In genomic region chr13:93501724-93502123, GRCm38 (mm10) we compare ENCODE assay signal across 32 mouse cellular contexts.
"Had no signal": no experiment of that assay in that cellular context is flagged by ENCODE, and none has a peak within 500 bp of the region (broad histone marks: within the 10 kb centered on the region; RNA-seq: fewer than 3 reads in every experiment).

No protein-coding gene starts in this region.

- H3K27ac ChIP-seq: heart, embryonic 15.5 days; hindbrain, embryonic 10.5 days; hindbrain, embryonic 12.5 days; hindbrain, embryonic 13.5 days; hindbrain, embryonic 14.5 days; hindbrain, embryonic 15.5 days; hindbrain, postnatal 0 days; intestine, embryonic 15.5 days; kidney, embryonic 15.5 days; kidney, postnatal 0 days; layer of hippocampus, adult 2 months; left cerebral cortex, adult 2 months had no signal

- H3K36me3 ChIP-seq: heart, embryonic 15.5 days; hindbrain, embryonic 10.5 days; hindbrain, embryonic 12.5 days; hindbrain, embryonic 13.5 days; hindbrain, embryonic 15.5 days; intestine, embryonic 15.5 days; kidney, embryonic 15.5 days had no signal

- H3K4me2 ChIP-seq: heart, embryonic 15.5 days; hindbrain, embryonic 12.5 days; hindbrain, embryonic 13.5 days; hindbrain, embryonic 14.5 days; hindbrain, embryonic 15.5 days; intestine, embryonic 15.5 days; kidney, embryonic 15.5 days had no signal

- H3K4me3 ChIP-seq: heart, embryonic 15.5 days; hindbrain, embryonic 10.5 days; hindbrain, embryonic 12.5 days; hindbrain, embryonic 13.5 days; hindbrain, embryonic 15.5 days; intestine, embryonic 15.5 days; kidney, embryonic 15.5 days; layer of hippocampus, adult 2 months; left cerebral cortex, adult 2 months had no signal

- H3K9ac ChIP-seq: heart, embryonic 15.5 days; hindbrain, embryonic 12.5 days; hindbrain, embryonic 13.5 days; hindbrain, embryonic 14.5 days; hindbrain, embryonic 15.5 days; intestine, embryonic 15.5 days; kidney, embryonic 15.5 days had no signal

- H3K9me3 ChIP-seq: heart, embryonic 15.5 days; hindbrain, embryonic 10.5 days; hindbrain, embryonic 12.5 days; hindbrain, embryonic 13.5 days; hindbrain, embryonic 15.5 days; intestine, embryonic 15.5 days; kidney, embryonic 15.5 days had no signal

- H3K27me3 ChIP-seq: heart, embryonic 15.5 days; hindbrain, embryonic 12.5 days; hindbrain, embryonic 13.5 days; hindbrain, embryonic 15.5 days; intestine, embryonic 15.5 days; kidney, embryonic 15.5 days had no signal

- ATAC-seq: hindbrain, embryonic 16.5 days; hindbrain, postnatal 0 days; inflammation-experienced regulatory T-cells, adult 6 months; intestine, embryonic 15.5 days; intestine, embryonic 16.5 days; intestine, postnatal 0 days had no signal

- DNase-seq: heart, postnatal 10 days; heart, postnatal 14 days; heart, postnatal 36 days; heart, postnatal 4 days; kidney, adult 11 months; kidney, adult 18-20 months; kidney, adult 2 months; kidney, adult 8-10 months; kidney, adult 9 months; kidney, postnatal 10 days; kidney, postnatal 14 days; kidney, postnatal 25 days; kidney, postnatal 36 days; kidney, postnatal 4 days; layer of hippocampus, adult 9-11 months; layer of hippocampus, postnatal 36 days had no signal
